Mouse (Mus musculus) ES-E14 (cell line): ENCODE results near the gene Podn. TPM values are rescaled to one million over a fixed set of nuclear protein-coding genes. Genes with fewer than 3 reads are reported as not detected.

ENCODE experiments used
- DNase-seq: peaks from one replicate; pipeline ENCODE4 v3.0.0-alpha.2; 2013; ENCODE audit warnings: low read depth, low spot score
- H3K27ac ChIP-seq: 2 replicates; pipeline ENCODE4 v1.5.1; 2012; ENCODE audit warnings: low read depth, mild to moderate bottlenecking, low read length, moderate library complexity, mixed read lengths; ENCODE audit not compliant: poor library complexity, insufficient read depth, severe bottlenecking
- H3K36me3 ChIP-seq: 2 replicates; pipeline ENCODE4 v1.6.1; 2012; ENCODE audit warnings: mild to moderate bottlenecking, low read length, moderate library complexity, mixed read lengths; ENCODE audit not compliant: control insufficient read depth, poor library complexity, insufficient read depth, severe bottlenecking
- H3K4me1 ChIP-seq, 2 experiments: fragments of 150-350 bp in 1 of 2; sonication (generic) in 1 of 2; 2 replicates each; pipeline ENCODE4 v1.6.1; 2012; ENCODE audit warnings: low read length in 2 of 2, mild to moderate bottlenecking in 1 of 2, mixed read lengths in 1 of 2; ENCODE audit not compliant: control insufficient read depth in 2 of 2, insufficient read depth in 2 of 2, poor library complexity in 1 of 2
- H3K4me3 ChIP-seq, 2 experiments: fragments of 150-350 bp in 1 of 2; sonication (generic) in 1 of 2; 2 replicates each; pipeline ENCODE4 v1.5.1; 2012; ENCODE audit warnings: low read length in 2 of 2, low read depth in 1 of 2, mild to moderate bottlenecking in 1 of 2, mixed read lengths in 1 of 2; ENCODE audit not compliant: insufficient read depth in 1 of 2, poor library complexity in 1 of 2, severe bottlenecking in 1 of 2
- H3K9ac ChIP-seq: 2 replicates; pipeline ENCODE4 v1.6.1; 2012; ENCODE audit warnings: low read depth, mild to moderate bottlenecking, low read length, mixed read lengths; ENCODE audit not compliant: poor library complexity, insufficient read depth, severe bottlenecking
- H3K9me3 ChIP-seq: fragments of 150-350 bp; sonication (generic); 2 replicates; pipeline ENCODE4 v1.6.1; 2012; ENCODE audit warnings: low read depth, mild to moderate bottlenecking, low read length; ENCODE audit not compliant: control insufficient read depth, insufficient read depth
- CHD2 ChIP-seq: IDR thresholded peaks from 2 replicates; pipeline ENCODE4 v1.6.1; 2014; ENCODE audit warnings: mild to moderate bottlenecking, low read depth, low read length, inconsistent platforms
- HCFC1 ChIP-seq: IDR thresholded peaks from 2 replicates; pipeline ENCODE4 v1.6.1; 2012; ENCODE audit warnings: low read length, inconsistent platforms, borderline replicate concordance; ENCODE audit not compliant: insufficient read depth
- MAFK ChIP-seq: IDR thresholded peaks from 2 replicates; pipeline ENCODE4 v1.6.1; 2014; ENCODE audit warnings: mild to moderate bottlenecking, low read depth, low read length, inconsistent platforms; ENCODE audit not compliant: insufficient read depth
- ZC3H11A ChIP-seq: IDR thresholded peaks from 2 replicates; pipeline ENCODE4 v1.6.1; 2012; ENCODE audit warnings: low read depth, mild to moderate bottlenecking, inconsistent platforms, low read length, borderline replicate concordance
- ZNF384 ChIP-seq: IDR thresholded peaks from 2 replicates; pipeline ENCODE4 v1.6.1; 2012; ENCODE audit warnings: low read depth, low read length, inconsistent platforms
- in situ Hi-C, 2 experiments: fragments of 600-800 bp; cut with MboI; formaldehyde crosslinking; loops; one replicate each; pipeline ENCODE4 v1.15.1; 2025; ENCODE audit warnings: low sequenced_read_pairs in 2 of 2, inconsistent platforms in 1 of 2; ENCODE audit not compliant: unreplicated experiment in 2 of 2
- total RNA-seq: library from RNA; depleted of rRNA; stranded (reverse); fragments of 300-350 nt; gene quantifications from 2 replicates; pipeline ENCODE4 v1.2.3, GENCODE M21; 2012

Podn gene
- total RNA-seq, 1 experiment: 1.0 TPM

DNA sequence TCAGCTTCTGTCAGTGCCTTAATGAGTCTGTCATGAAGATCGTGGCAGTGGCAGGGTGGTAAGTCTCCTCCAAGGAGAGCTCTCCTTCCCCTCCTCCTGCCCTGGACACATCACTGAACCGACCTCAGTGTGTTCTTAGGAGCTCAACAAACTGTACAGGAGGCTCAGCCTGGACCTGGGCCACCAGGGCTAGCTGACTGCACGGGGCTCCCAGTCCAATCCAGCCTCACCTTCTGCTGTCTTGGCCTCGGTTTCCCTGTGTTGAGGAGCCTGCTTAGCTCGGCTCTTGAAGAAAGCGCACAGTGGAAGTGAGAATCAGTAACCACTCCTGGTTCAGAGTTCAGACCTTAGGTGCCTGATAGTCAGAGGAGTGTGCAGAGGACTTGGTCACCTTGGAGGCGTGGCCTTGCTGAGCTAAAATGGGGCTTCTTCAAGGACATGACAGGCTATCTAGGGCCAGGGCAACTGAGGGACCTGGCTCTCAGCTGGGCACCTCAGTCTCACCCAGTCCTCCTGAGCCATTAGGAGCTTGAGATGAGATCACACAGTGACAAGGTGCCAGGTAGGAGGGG is 88.6 kb downstream of the Podn start:
- in situ Hi-C loops: no loop called here
- H3K27ac ChIP-seq: no peak overlapping the region
- H3K4me3 ChIP-seq: no peak overlapping the region
- no peaks in the 10 kb centered on the region for H3K4me1 ChIP-seq
- DNase-seq: no peak
- H3K36me3 ChIP-seq: no peaks in the 10 kb centered on the region
- H3K9ac ChIP-seq: no peak overlapping the region
- TF ChIP-seq ZNF384: no peak
- no peak for TF ChIP-seq HCFC1
- TF ChIP-seq ZC3H11A: no peak
- TF ChIP-seq CHD2: no peak
- no peak for TF ChIP-seq MAFK
- no peaks in the 10 kb centered on the region for H3K9me3 ChIP-seq

DNA sequence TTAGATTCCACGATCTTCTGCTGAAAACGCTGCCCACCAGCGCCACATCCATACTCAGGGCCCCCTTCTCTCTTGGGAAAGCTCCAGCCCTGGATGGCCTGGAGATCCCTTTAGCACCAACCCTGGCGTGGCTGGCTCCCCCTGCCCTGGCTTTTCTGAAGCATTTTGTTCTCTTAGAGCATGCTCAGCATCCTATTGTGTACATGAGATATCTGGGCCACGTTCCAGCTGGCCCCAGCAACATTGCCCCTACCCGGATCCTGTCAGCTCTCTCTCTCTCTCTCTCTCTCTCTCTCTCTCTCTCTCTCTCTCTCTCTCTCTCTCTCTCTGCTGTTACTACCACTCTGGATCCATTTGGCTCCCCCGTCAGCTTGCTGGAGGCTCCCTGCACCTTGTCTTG is 90.9 kb downstream of the Podn start:
- no peaks in the 10 kb centered on the region for H3K9me3 ChIP-seq
- no peak overlapping the region for H3K9ac ChIP-seq
- DNase-seq: no peak
- in situ Hi-C loops: no loop called here
- H3K4me1 ChIP-seq: peaks cover 0 to 4% of the 10 kb centered on the region in 2 experiments; a peak in 1 of 4 replicates
- H3K27ac ChIP-seq: no peak overlapping the region
- no peak overlapping the region for H3K4me3 ChIP-seq
- TF ChIP-seq ZNF384: no peak
- TF ChIP-seq ZC3H11A: no peak
- no peak for TF ChIP-seq CHD2
- TF ChIP-seq HCFC1: no peak
- TF ChIP-seq MAFK: no peak
- no peaks in the 10 kb centered on the region for H3K36me3 ChIP-seq

DNA sequence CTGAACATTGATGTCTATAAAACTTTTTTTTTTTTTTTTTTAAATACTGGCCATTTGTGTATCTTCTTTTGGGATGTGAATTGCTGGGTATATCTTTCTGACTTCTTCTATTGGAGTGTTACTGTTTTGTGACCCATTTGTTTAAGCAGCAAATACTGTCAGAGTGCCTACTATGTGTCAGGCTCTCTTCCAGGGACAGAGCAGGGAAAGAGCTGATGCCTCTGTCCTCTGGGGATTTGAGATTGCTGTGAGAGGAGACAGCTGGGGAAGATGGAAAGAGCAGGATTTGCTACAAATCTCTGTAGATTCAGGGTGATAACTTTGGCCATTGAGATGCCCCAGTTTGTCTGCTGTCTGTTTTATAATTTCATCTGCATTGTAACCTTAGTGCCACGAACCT is 96.9 kb downstream of the Podn start:
- no peaks in the 10 kb centered on the region for H3K36me3 ChIP-seq
- no peak overlapping the region for H3K27ac ChIP-seq
- peaks cover 2 to 7% of the 10 kb centered on the region in 2 experiments; a peak in 2 of 4 replicates for H3K4me1 ChIP-seq
- no peaks in the 10 kb centered on the region for H3K9me3 ChIP-seq
- no peak overlapping the region for H3K9ac ChIP-seq
- no peak for DNase-seq
- no peak overlapping the region for H3K4me3 ChIP-seq
- TF ChIP-seq HCFC1 (no peak), CHD2 (no peak), MAFK (no peak), ZC3H11A (no peak), ZNF384 (no peak)
- in situ Hi-C loops: no loop called here

DNA sequence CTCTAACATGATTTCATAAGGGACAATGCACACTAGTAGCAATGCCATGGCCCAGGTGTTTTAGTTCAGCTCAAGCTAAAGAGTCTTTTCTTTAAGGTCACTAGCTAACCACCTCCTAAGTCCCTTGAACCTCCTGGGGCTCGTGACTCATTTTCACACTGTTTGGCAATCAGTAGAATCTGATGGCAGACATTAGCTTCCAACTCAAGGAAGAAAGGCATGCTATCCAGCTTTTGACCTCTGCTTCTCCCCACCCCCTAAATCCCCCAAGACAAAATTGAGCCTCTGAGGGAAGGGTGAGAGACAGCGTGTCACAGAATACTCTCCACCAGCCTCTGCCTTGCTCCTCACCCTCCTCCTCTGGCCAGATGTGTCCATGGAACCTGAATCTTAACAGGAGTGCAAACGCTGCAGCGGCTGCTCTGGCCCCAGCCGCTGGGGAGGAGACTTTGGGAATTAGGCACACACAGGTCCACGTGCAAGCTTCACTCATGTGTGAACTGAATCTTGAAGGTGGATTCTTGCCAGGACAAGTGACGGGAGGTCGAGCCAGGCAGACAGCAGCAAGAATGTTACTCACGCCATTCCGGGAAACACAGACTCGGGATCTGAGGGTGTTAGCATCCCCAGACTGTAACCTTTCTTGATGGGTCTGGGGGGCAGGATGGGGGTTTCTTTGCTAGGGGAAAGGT is 97.5 kb downstream of the Podn start:
- H3K27ac ChIP-seq: no peak overlapping the region
- TF ChIP-seq ZNF384 (no peak), CHD2 (no peak), MAFK (no peak), HCFC1 (no peak), ZC3H11A (no peak)
- in situ Hi-C loops: no loop called here
- DNase-seq: no peak
- no peak overlapping the region for H3K9ac ChIP-seq
- H3K4me1 ChIP-seq: peaks cover 2 to 7% of the 10 kb centered on the region in 2 experiments; a peak in 2 of 4 replicates
- no peak overlapping the region for H3K4me3 ChIP-seq
- H3K9me3 ChIP-seq: no peaks in the 10 kb centered on the region
- no peaks in the 10 kb centered on the region for H3K36me3 ChIP-seq
